Mouse (Mus musculus) right cerebral cortex, postnatal 14 days (tissue): ENCODE measurements around the gene Fap.
A peak's percentile ranks its signal among the peaks of the same experiment; 100 is the strongest.

Experiments used
- DNase-seq: peaks from one replicate; pipeline ENCODE4 v3.0.0; 2022

Fap gene

GRCm38 (mm10) chr2:62573753-62574159, at the start of gene Fap:
Gene Fap, minus strand, starts transcription at chr2:62574075.
- no peak for DNase-seq

GRCm38 (mm10) chr2:62623024-62623441, 49.2 kb upstream of the Fap start:
- DNase-seq: no peak

GRCm38 (mm10) chr2:62619679-62620078, 45.8 kb upstream of the Fap start:
- no peak for DNase-seq

GRCm38 (mm10) chr2:62618934-62619341, 45.1 kb upstream of the Fap start:
- DNase-seq: no peak

- DNase-seq: no peak
These were observed 39.3 kb upstream of the Fap start for GRCm38 (mm10) chr2:62613133-62613532.

- no peak for DNase-seq
These were observed 32.3 kb upstream of the Fap start for GRCm38 (mm10) chr2:62606205-62606604.

GRCm38 (mm10) chr2:62603530-62603929, 29.7 kb upstream of the Fap start:
- no peak for DNase-seq

GRCm38 (mm10) chr2:62596586-62596985, 22.7 kb upstream of the Fap start:
- DNase-seq: no peak

GRCm38 (mm10) chr2:62594491-62594890, 20.6 kb upstream of the Fap start:
- no peak for DNase-seq

- DNase-seq: no peak
These were observed 17.7 kb upstream of the Fap start for GRCm38 (mm10) chr2:62591555-62591954.

GRCm38 (mm10) chr2:62589333-62589732, 15.5 kb upstream of the Fap start:
- DNase-seq: no peak

GRCm38 (mm10) chr2:62585769-62586168, 11.9 kb upstream of the Fap start:
- no peak for DNase-seq

- DNase-seq: no peak
These were observed 1.1 kb upstream of the Fap start for GRCm38 (mm10) chr2:62574962-62575361.

- no peak for DNase-seq
These were observed 375 bp upstream of the Fap start for GRCm38 (mm10) chr2:62574250-62574649.

GRCm38 (mm10) chr2:62573099-62573752, 649 bp downstream of the Fap start:
- DNase-seq: no peak

- DNase-seq: no peak
These were observed 9.2 kb downstream of the Fap start for GRCm38 (mm10) chr2:62564687-62565086.

GRCm38 (mm10) chr2:62562661-62563485, 11.0 kb downstream of the Fap start:
- no peak for DNase-seq

GRCm38 (mm10) chr2:62557417-62557816, 16.5 kb downstream of the Fap start:
- DNase-seq: no peak

- DNase-seq: no peak
These were observed 17.5 kb downstream of the Fap start for GRCm38 (mm10) chr2:62556349-62556748.

- DNase-seq: peak; percentile 5
These were observed 24.2 kb downstream of the Fap start for GRCm38 (mm10) chr2:62549659-62550058.

GRCm38 (mm10) chr2:62549131-62549530, 24.7 kb downstream of the Fap start:
- no peak for DNase-seq

GRCm38 (mm10) chr2:62548104-62548503, 25.8 kb downstream of the Fap start:
- no peak for DNase-seq

GRCm38 (mm10) chr2:62535483-62535882, 38.4 kb downstream of the Fap start:
- no peak for DNase-seq

GRCm38 (mm10) chr2:62531065-62531464, 42.8 kb downstream of the Fap start:
- no peak for DNase-seq
